16 mouse cellular contexts compared by ENCODE assay signal in genomic region chr9:28190751-28191150, GRCm38 (mm10).
"Had no signal": no experiment of that assay in that cellular context is flagged by ENCODE, and none has a peak within 500 bp of the region (broad histone marks: within the 10 kb centered on the region; RNA-seq: fewer than 3 reads in every experiment).

No protein-coding gene starts in this region.

- H3K9ac ChIP-seq: neural tube, embryonic 13.5 days; neural tube, embryonic 15.5 days; stomach, embryonic 15.5 days had no signal

- H3K4me1 ChIP-seq: neural tube, embryonic 13.5 days; neural tube, embryonic 15.5 days; stomach, embryonic 15.5 days had no signal

- H3K27me3 ChIP-seq: neural tube, embryonic 13.5 days; neural tube, embryonic 15.5 days; stomach, embryonic 15.5 days had no signal

- DNase-seq: retina, postnatal 1 day; right cerebral cortex, adult 18-20 months; right cerebral cortex, postnatal 14 days; right cerebral cortex, postnatal 25 days; right cerebral cortex, postnatal 4 days; spleen, adult 18-20 months; thymus, adult 18-20 months; thymus, adult 2 months; thymus, postnatal 14 days; thymus, postnatal 25 days; thymus, postnatal 36 days; thymus, postnatal 4 days had no signal

- H3K9me3 ChIP-seq: neural tube, embryonic 13.5 days; neural tube, embryonic 15.5 days; stomach, embryonic 15.5 days had no signal

- H3K27ac ChIP-seq: neural tube, embryonic 13.5 days; neural tube, embryonic 15.5 days; stomach, embryonic 15.5 days; stomach, postnatal 0 days had no signal

- H3K4me3 ChIP-seq: neural tube, embryonic 13.5 days; neural tube, embryonic 15.5 days; stomach, embryonic 15.5 days had no signal

- H3K36me3 ChIP-seq: neural tube, embryonic 13.5 days; neural tube, embryonic 15.5 days; stomach, embryonic 15.5 days had no signal

- H3K4me2 ChIP-seq: neural tube, embryonic 13.5 days; neural tube, embryonic 15.5 days; stomach, embryonic 15.5 days had no signal
